Mouse (Mus musculus): ENCODE measurements at regions not wholly inside any gene's neighbourhood (a gene's known extent, or its start where the extent isn't known, plus 50 kb on each side); places are given as distances from the start of the nearest gene placed in this dataset.

DNA sequence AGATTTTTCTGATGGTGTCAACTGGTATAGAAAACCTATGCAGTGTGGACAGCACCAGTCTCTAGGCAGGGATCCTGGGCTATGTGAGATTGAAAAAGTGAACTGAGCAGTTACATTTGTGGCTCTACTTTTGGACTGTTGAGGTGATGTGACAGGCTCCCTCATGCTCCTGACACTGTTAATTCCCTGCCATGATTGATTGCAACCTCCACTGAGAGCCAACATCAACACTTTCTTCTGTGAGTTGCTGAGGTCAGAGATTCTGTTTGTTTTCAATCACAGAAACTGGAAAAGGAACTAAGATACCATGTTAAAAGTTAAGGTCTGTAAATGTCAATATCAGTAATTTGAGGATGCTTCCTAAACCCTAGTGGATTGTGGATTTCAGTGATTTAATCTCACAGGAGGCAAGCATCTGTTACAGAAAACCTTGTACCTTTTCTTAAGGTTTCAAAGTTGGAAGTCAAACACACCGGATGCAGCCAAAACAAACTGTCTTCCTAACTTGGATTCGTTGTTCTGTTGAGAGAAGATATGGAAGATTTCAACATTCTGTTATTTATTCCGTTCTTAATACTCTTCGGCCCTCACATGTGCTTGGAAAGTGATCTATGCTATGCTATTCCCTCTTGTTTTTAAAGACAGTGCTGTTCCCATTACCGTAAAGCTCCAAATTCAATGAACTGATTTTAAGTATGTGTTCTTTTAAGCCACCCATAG lies 278.4 kb downstream of the Zfp352 start:
- Histone ChIP-seq H3K4me3 (ENCODE audit: low read depth, low read length) (no peak overlapping the region), H3K4me2 (ENCODE audit: low read depth, low read length, poor library complexity, severe bottlenecking) (no peak overlapping the region), H3K36me3 (ENCODE audit: insufficient read depth, low read length) (no peaks in the 10 kb centered on the region), H3K9ac (replicated peaks; ENCODE audit: low read length, poor library complexity, severe bottlenecking) (no peak overlapping the region), H3K27me3 (ENCODE audit: insufficient read depth, low read length) (no peaks in the 10 kb centered on the region), H3K27ac (ENCODE audit: low read depth, low read length) (no peak overlapping the region), H3K9me3 (ENCODE audit: low read length) (no peaks in the 10 kb centered on the region), H3K4me1 (ENCODE audit: insufficient read depth, low read length) (no peaks in the 10 kb centered on the region)
- DNase-seq (ENCODE audit: low spot score) (no peak), ATAC-seq (ENCODE audit: low FRiP score) (no peak)
- 91% methylated on average over 5 of the region's 5 CpGs for WGBS
- TF ChIP-seq CTCF (IDR thresholded peaks at IDR 0.05) = no peak
